Mouse (Mus musculus): ENCODE measurements around the gene Fscn1. TPM values are rescaled to one million over a fixed set of nuclear protein-coding genes. Genes with fewer than 3 reads are reported as not detected.

Gene Fscn1
- 142 and 148 TPM in 2 replicates for polyA plus RNA-seq (2014; fragmentation: Nextera tagmentation; extraction: Ambion mirVana)

- ATAC-seq (replicated peaks; ENCODE audit: low FRiP score): peak; percentile 46
- Histone ChIP-seq H3K4me2 (peak within 1 kb of the TSS; percentile 81), H3K9ac (ENCODE audit: low read depth, low read length) (peak within 1 kb of the TSS; percentile 70), H3K4me3 (ENCODE audit: low read depth, low read length) (peak within 1 kb of the TSS; percentile 70), H3K27ac (ENCODE audit: low read depth, low read length) (peak within 1 kb of the TSS; percentile 82), H3K27me3 (replicated peaks; ENCODE audit: control insufficient read depth, insufficient read depth, low read length) (peaks cover 54% of the 10 kb centered on the region), H3K4me1 (replicated peaks; ENCODE audit: control insufficient read depth, insufficient read depth, low read length) (peaks cover 12% of the 10 kb centered on the region), H3K9me3 (ENCODE audit: control insufficient read depth, low read length) (no peaks in the 10 kb centered on the region), H3K36me3 (ENCODE audit: control insufficient read depth, insufficient read depth, low read length) (no peaks in the 10 kb centered on the region)
- whole genome bisulfite sequencing: 8% methylated on average over 44 of the region's 44 CpGs
- DNase-seq (ENCODE audit: low spot score): peak; percentile 89
Measured at GRCm38 (mm10) chr5:142959576-142960556, at the start of gene Fscn1. TSS of gene Fscn1 (plus strand) at chr5:142960343.

GRCm38 (mm10) chr5:142911629-142912028, 48.5 kb upstream of the Fscn1 start:
- Histone ChIP-seq H3K27me3 (replicated peaks; ENCODE audit: control insufficient read depth, insufficient read depth, low read length) (no peaks in the 10 kb centered on the region), H3K9ac (ENCODE audit: low read depth, low read length) (no peak overlapping the region), H3K4me1 (replicated peaks; ENCODE audit: control insufficient read depth, insufficient read depth, low read length) (peaks cover 40% of the 10 kb centered on the region), H3K36me3 (ENCODE audit: control insufficient read depth, insufficient read depth, low read length) (no peaks in the 10 kb centered on the region), H3K4me3 (ENCODE audit: low read depth, low read length) (no peak overlapping the region), H3K4me2 (no peak overlapping the region), H3K9me3 (ENCODE audit: control insufficient read depth, low read length) (no peaks in the 10 kb centered on the region), H3K27ac (ENCODE audit: low read depth, low read length) (no peak overlapping the region)
- DNase-seq (ENCODE audit: low spot score) (no peak), ATAC-seq (replicated peaks; ENCODE audit: low FRiP score) (no peak)
- 87% methylated on average over 2 of the region's 2 CpGs for WGBS

GRCm38 (mm10) chr5:142912320-142912719, 47.8 kb upstream of the Fscn1 start:
- no peak overlapping the region for H3K9ac ChIP-seq (ENCODE audit: low read depth, low read length)
- no peak overlapping the region; the same call in 1 of the 2 replicates for H3K27ac ChIP-seq (ENCODE audit: low read depth, low read length)
- ATAC-seq (replicated peaks; ENCODE audit: low FRiP score): no peak

GRCm38 (mm10) chr5:142912739-142913138, 47.4 kb upstream of the Fscn1 start:
- no peak for DNase-seq (ENCODE audit: low spot score)
- Histone ChIP-seq H3K36me3 (ENCODE audit: control insufficient read depth, insufficient read depth, low read length) (no peaks in the 10 kb centered on the region), H3K4me2 (no peak overlapping the region), H3K9ac (ENCODE audit: low read depth, low read length) (no peak overlapping the region), H3K9me3 (ENCODE audit: control insufficient read depth, low read length) (no peaks in the 10 kb centered on the region), H3K4me3 (ENCODE audit: low read depth, low read length) (no peak overlapping the region), H3K4me1 (replicated peaks; ENCODE audit: control insufficient read depth, insufficient read depth, low read length) (peaks cover 30% of the 10 kb centered on the region), H3K27me3 (replicated peaks; ENCODE audit: control insufficient read depth, insufficient read depth, low read length) (no peaks in the 10 kb centered on the region), H3K27ac (ENCODE audit: low read depth, low read length) (no peak overlapping the region; the same call in 1 of the 2 replicates)
- ATAC-seq (replicated peaks; ENCODE audit: low FRiP score): no peak
- 58% methylated on average over 4 of the region's 4 CpGs for WGBS

More at GRCm38 (mm10) chr5:142912320-142912719, 47.8 kb upstream of the Fscn1 start:
- Histone ChIP-seq H3K4me1 (replicated peaks; ENCODE audit: control insufficient read depth, insufficient read depth, low read length) (peaks cover 34% of the 10 kb centered on the region), H3K4me3 (ENCODE audit: low read depth, low read length) (no peak overlapping the region), H3K9me3 (ENCODE audit: control insufficient read depth, low read length) (no peaks in the 10 kb centered on the region), H3K4me2 (no peak overlapping the region), H3K27me3 (replicated peaks; ENCODE audit: control insufficient read depth, insufficient read depth, low read length) (no peaks in the 10 kb centered on the region), H3K36me3 (ENCODE audit: control insufficient read depth, insufficient read depth, low read length) (no peaks in the 10 kb centered on the region)
- no peak for DNase-seq (ENCODE audit: low spot score)
- WGBS: 77% methylated on average over 3 of the region's 3 CpGs

GRCm38 (mm10) chr5:142915231-142915630, 44.9 kb upstream of the Fscn1 start:
- no peaks in the 10 kb centered on the region for H3K9me3 ChIP-seq (ENCODE audit: control insufficient read depth, low read length)
- DNase-seq (ENCODE audit: low spot score) (no peak), ATAC-seq (replicated peaks; ENCODE audit: low FRiP score) (no peak)
- no peak overlapping the region for H3K4me2 ChIP-seq
- peak overlapping the region; percentile 29 for H3K27ac ChIP-seq (ENCODE audit: low read depth, low read length)
- H3K27me3 ChIP-seq (replicated peaks; ENCODE audit: control insufficient read depth, insufficient read depth, low read length): no peaks in the 10 kb centered on the region
- WGBS: 74% methylated on average over 11 of the region's 11 CpGs
- no peaks in the 10 kb centered on the region for H3K36me3 ChIP-seq (ENCODE audit: control insufficient read depth, insufficient read depth, low read length)
- H3K9ac ChIP-seq (ENCODE audit: low read depth, low read length): no peak overlapping the region; the same call in 1 of the 2 replicates
- no peak overlapping the region for H3K4me3 ChIP-seq (ENCODE audit: low read depth, low read length)
- H3K4me1 ChIP-seq (replicated peaks; ENCODE audit: control insufficient read depth, insufficient read depth, low read length): peaks cover 11% of the 10 kb centered on the region

GRCm38 (mm10) chr5:142916593-142916992, 43.5 kb upstream of the Fscn1 start:
- Histone ChIP-seq H3K4me1 (replicated peaks; ENCODE audit: control insufficient read depth, insufficient read depth, low read length) (peaks cover 22% of the 10 kb centered on the region), H3K4me3 (ENCODE audit: low read depth, low read length) (no peak overlapping the region), H3K4me2 (no peak overlapping the region), H3K9ac (ENCODE audit: low read depth, low read length) (no peak overlapping the region), H3K27ac (ENCODE audit: low read depth, low read length) (no peak overlapping the region), H3K9me3 (ENCODE audit: control insufficient read depth, low read length) (no peaks in the 10 kb centered on the region), H3K36me3 (ENCODE audit: control insufficient read depth, insufficient read depth, low read length) (no peaks in the 10 kb centered on the region), H3K27me3 (replicated peaks; ENCODE audit: control insufficient read depth, insufficient read depth, low read length) (no peaks in the 10 kb centered on the region)
- ATAC-seq (replicated peaks; ENCODE audit: low FRiP score) (no peak), DNase-seq (ENCODE audit: low spot score) (no peak)
- 82% methylated on average over 7 of the region's 7 CpGs for WGBS

- Histone ChIP-seq H3K9ac (ENCODE audit: low read depth, low read length) (no peak overlapping the region), H3K4me3 (ENCODE audit: low read depth, low read length) (no peak overlapping the region), H3K36me3 (ENCODE audit: control insufficient read depth, insufficient read depth, low read length) (no peaks in the 10 kb centered on the region), H3K27ac (ENCODE audit: low read depth, low read length) (no peak overlapping the region), H3K27me3 (replicated peaks; ENCODE audit: control insufficient read depth, insufficient read depth, low read length) (no peaks in the 10 kb centered on the region), H3K4me2 (no peak overlapping the region), H3K9me3 (ENCODE audit: control insufficient read depth, low read length) (no peaks in the 10 kb centered on the region), H3K4me1 (replicated peaks; ENCODE audit: control insufficient read depth, insufficient read depth, low read length) (peaks cover 28% of the 10 kb centered on the region)
- ATAC-seq (replicated peaks; ENCODE audit: low FRiP score) (no peak), DNase-seq (ENCODE audit: low spot score) (no peak)
- 88% methylated on average over 8 of the region's 8 CpGs for WGBS
Measured at GRCm38 (mm10) chr5:142917402-142917801, 42.7 kb upstream of the Fscn1 start.

GRCm38 (mm10) chr5:142920311-142921073, 39.7 kb upstream of the Fscn1 start:
- no peaks in the 10 kb centered on the region for H3K36me3 ChIP-seq (ENCODE audit: control insufficient read depth, insufficient read depth, low read length)
- no peak overlapping the region for H3K4me3 ChIP-seq (ENCODE audit: low read depth, low read length)
- DNase-seq (ENCODE audit: low spot score) (peak; percentile 74), ATAC-seq (replicated peaks; ENCODE audit: low FRiP score) (peak; percentile 100)
- WGBS: 20% methylated on average over 8 of the region's 8 CpGs
- peak overlapping the region; percentile 60 for H3K4me2 ChIP-seq
- no peaks in the 10 kb centered on the region for H3K9me3 ChIP-seq (ENCODE audit: control insufficient read depth, low read length)
- no peaks in the 10 kb centered on the region for H3K27me3 ChIP-seq (replicated peaks; ENCODE audit: control insufficient read depth, insufficient read depth, low read length)
- H3K4me1 ChIP-seq (replicated peaks; ENCODE audit: control insufficient read depth, insufficient read depth, low read length): peaks cover 36% of the 10 kb centered on the region
- peak overlapping the region; percentile 98 for H3K27ac ChIP-seq (ENCODE audit: low read depth, low read length)
- peak overlapping the region; percentile 57 for H3K9ac ChIP-seq (ENCODE audit: low read depth, low read length)

Measured in liver, embryonic 11.5 days (tissue).